Mouse (Mus musculus) CH12.LX (cell line): ENCODE data around the gene Dapl1.

Experiments used
- MAZ ChIP-seq: IDR thresholded peaks from 2 replicates; pipeline ENCODE4 v1.6.1; 2012; ENCODE audit warnings: low read depth, mild to moderate bottlenecking, inconsistent platforms, low read length, improper control_type of control experiment, moderate library complexity
- POLR2A ChIP-seq: IDR thresholded peaks from 2 replicates; pipeline ENCODE4 v1.6.1; 2011; ENCODE audit warnings: low read depth, mild to moderate bottlenecking, improper control_type of control experiment, low read length

DNA sequence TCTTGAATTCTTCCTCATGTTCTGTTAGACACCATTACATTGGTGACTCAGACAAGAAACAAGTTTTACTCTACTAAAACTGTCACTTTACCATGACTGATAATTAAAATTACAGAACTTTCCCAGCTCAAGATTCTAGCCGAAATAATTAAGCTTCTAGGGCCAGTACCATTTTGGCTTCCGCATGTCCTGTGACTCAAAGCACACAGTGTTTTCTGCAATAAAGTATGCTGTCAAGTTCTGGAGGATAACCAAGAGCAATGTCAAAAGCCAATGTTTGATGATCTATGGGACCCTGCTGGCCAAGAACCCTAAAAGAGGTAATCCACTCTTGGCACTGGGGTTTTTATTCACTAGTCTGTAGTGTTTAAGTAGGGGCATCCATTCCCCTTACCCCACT, 15.3 kb downstream of the Dapl1 start:
- TF ChIP-seq POLR2A (no peak), MAZ (no peak)
